Mouse (Mus musculus) CH12.LX (cell line): Measurements from ENCODE around the gene Ttc25. TPM values are rescaled to one million over a fixed set of nuclear protein-coding genes. Genes with fewer than 3 reads are reported as not detected.
"Not testable (repeated sequence)": the region's sequence is repeated elsewhere in the genome, so short reads cannot be mapped to it uniquely, and the experiment has no call there.

Experiments
- DNase-seq: peaks from one replicate; pipeline ENCODE4 v3.0.0-alpha.2; 2013; ENCODE audit errors: extremely low read depth
- H3K27ac ChIP-seq: 2 replicates; pipeline ENCODE4 v1.5.1; 2012; ENCODE audit warnings: low read depth, mild to moderate bottlenecking, control low read depth, moderate library complexity; ENCODE audit not compliant: insufficient read depth
- H3K27me3 ChIP-seq: replicated peaks from 2 replicates; pipeline ENCODE3; 2012; ENCODE audit warnings: inconsistent platforms
- H3K36me3 ChIP-seq, 2 experiments: replicated peaks in 1 of 2; 2 replicates each; pipeline versions ENCODE3 to v1.6.1; 2012; ENCODE audit warnings: inconsistent platforms in 1 of 2, low read length in 1 of 2, mild to moderate bottlenecking in 1 of 2, mixed read lengths in 1 of 2, moderate library complexity in 1 of 2; ENCODE audit not compliant: control insufficient read depth in 1 of 2, insufficient read depth in 1 of 2
- H3K4me1 ChIP-seq, 2 experiments: 2 replicates each; pipeline ENCODE4 v1.6.1; 2012; ENCODE audit warnings: inconsistent platforms in 1 of 2, moderate library complexity in 1 of 2; ENCODE audit not compliant: insufficient read depth in 2 of 2, control insufficient read depth in 1 of 2
- H3K4me2 ChIP-seq: 2 replicates; pipeline ENCODE4 v1.6.1; 2012; ENCODE audit warnings: low read depth, mild to moderate bottlenecking, control low read depth; ENCODE audit not compliant: poor library complexity, insufficient read depth, severe bottlenecking
- H3K4me3 ChIP-seq, 3 experiments: fragments of 150-350 bp in 1 of 3; sonication (generic) in 1 of 3; replicated peaks in 1 of 3; 2 replicates each; pipeline versions ENCODE3 to v1.5.1; 2011 to 2012; ENCODE audit warnings: low read depth in 2 of 3, low read length in 2 of 3, mild to moderate bottlenecking in 2 of 3, moderate library complexity in 2 of 3, control low read depth in 1 of 3, improper control_type of control experiment in 1 of 3, inconsistent platforms in 1 of 3, mixed read lengths in 1 of 3; ENCODE audit not compliant: poor library complexity in 1 of 3
- H3K79me2 ChIP-seq: replicated peaks from 2 replicates; pipeline ENCODE4 v1.6.1; 2012; ENCODE audit warnings: mild to moderate bottlenecking, moderate library complexity; ENCODE audit not compliant: control insufficient read depth, poor library complexity, insufficient read depth, severe bottlenecking; ENCODE audit errors: extremely low read depth
- H3K9ac ChIP-seq: 2 replicates; pipeline ENCODE4 v1.6.1; 2012; ENCODE audit warnings: low read depth, mild to moderate bottlenecking, control low read depth, moderate library complexity; ENCODE audit not compliant: insufficient read depth
- H3K9me3 ChIP-seq: replicated peaks from 2 replicates; pipeline ENCODE3; 2012; ENCODE audit warnings: low read length, inconsistent platforms, mixed read lengths
- BHLHE40 ChIP-seq: IDR thresholded peaks from 2 replicates; pipeline ENCODE4 v1.6.1; 2011; ENCODE audit warnings: mild to moderate bottlenecking, low read depth, low read length, improper control_type of control experiment
- ELF1 ChIP-seq: IDR thresholded peaks from 2 replicates; pipeline ENCODE4 v1.6.1; 2014; ENCODE audit warnings: low read depth, mild to moderate bottlenecking, inconsistent platforms, low read length, improper control_type of control experiment
- EP300 ChIP-seq: IDR thresholded peaks from 2 replicates; pipeline ENCODE4 v1.6.1; 2011; ENCODE audit warnings: low read length, improper control_type of control experiment
- GABPA ChIP-seq: IDR thresholded peaks from 2 replicates; pipeline ENCODE4 v1.6.1; 2012; ENCODE audit warnings: low read depth, low read length, improper control_type of control experiment, inconsistent platforms; ENCODE audit not compliant: insufficient replicate concordance
- HCFC1 ChIP-seq: IDR thresholded peaks from 2 replicates; pipeline ENCODE4 v1.6.1; 2012; ENCODE audit warnings: low read depth, mild to moderate bottlenecking, inconsistent platforms, low read length, improper control_type of control experiment
- JUN ChIP-seq: IDR thresholded peaks from 2 replicates; pipeline ENCODE4 v1.6.1; 2011; ENCODE audit warnings: low read depth, mild to moderate bottlenecking, low read length, improper control_type of control experiment, moderate library complexity; ENCODE audit not compliant: insufficient read depth
- JUND ChIP-seq: conservative IDR thresholded peaks from 2 replicates; pipeline ENCODE4 v1.6.1; 2011; ENCODE audit warnings: low read depth, low read length, improper control_type of control experiment
- MAFK ChIP-seq: IDR thresholded peaks from 2 replicates; pipeline ENCODE4 v1.6.1; 2011; ENCODE audit warnings: low read length, improper control_type of control experiment; ENCODE audit not compliant: insufficient replicate concordance
- MAX ChIP-seq: IDR thresholded peaks from 2 replicates; pipeline ENCODE4 v1.6.1; 2011; ENCODE audit warnings: low read length, improper control_type of control experiment
- MAZ ChIP-seq: IDR thresholded peaks from 2 replicates; pipeline ENCODE4 v1.6.1; 2012; ENCODE audit warnings: low read depth, mild to moderate bottlenecking, inconsistent platforms, low read length, improper control_type of control experiment, moderate library complexity
- MEF2A ChIP-seq: IDR thresholded peaks from 2 replicates; pipeline ENCODE4 v1.6.1; 2014; ENCODE audit warnings: low read depth, mild to moderate bottlenecking, inconsistent platforms, low read length, improper control_type of control experiment, borderline replicate concordance
- MYC ChIP-seq: IDR thresholded peaks from 2 replicates; pipeline ENCODE4 v1.6.1; 2011; ENCODE audit warnings: low read depth, mild to moderate bottlenecking, improper control_type of control experiment, low read length
- NELFE ChIP-seq: IDR thresholded peaks from 2 replicates; pipeline ENCODE4 v1.6.1; 2011; ENCODE audit warnings: low read depth, low read length, improper control_type of control experiment
- NRF1 ChIP-seq: IDR thresholded peaks from 2 replicates; pipeline ENCODE4 v1.6.1; 2014; ENCODE audit warnings: low read depth, mild to moderate bottlenecking, inconsistent platforms, low read length, improper control_type of control experiment, moderate library complexity
- PAX5 ChIP-seq: IDR thresholded peaks from 2 replicates; pipeline ENCODE4 v1.6.1; 2012; ENCODE audit warnings: low read length, inconsistent platforms, mixed read lengths
- RCOR1 ChIP-seq: conservative IDR thresholded peaks from 2 replicates; pipeline ENCODE4 v1.6.1; 2012; ENCODE audit warnings: low read depth, mild to moderate bottlenecking, inconsistent platforms, low read length, improper control_type of control experiment
- SIN3A ChIP-seq: IDR thresholded peaks from 2 replicates; pipeline ENCODE4 v1.6.1; 2012; ENCODE audit warnings: low read length, improper control_type of control experiment, inconsistent platforms
- SMC3 ChIP-seq: IDR thresholded peaks from 2 replicates; pipeline ENCODE4 v1.6.1; 2011; ENCODE audit warnings: low read depth, low read length, improper control_type of control experiment
- ZNF384 ChIP-seq: IDR thresholded peaks from 2 replicates; pipeline ENCODE4 v1.6.1; 2012; ENCODE audit warnings: low read depth, low read length, improper control_type of control experiment, inconsistent platforms
- dilution Hi-C: fragments of 300-500 bp; cut with MboI; formaldehyde crosslinking; loops from 2 replicates; pipeline ENCODE4 v1.14.3; 2020; ENCODE audit warnings: low sequenced_read_pairs; ENCODE audit not compliant: extremely low pct_unique_long_range_greater_than_20kb, extremely low pct_ligation_motif_present
- in situ Hi-C: fragments of 300-500 bp; cut with MboI; formaldehyde crosslinking; loops from 3 replicates; pipeline ENCODE4 v1.14.3; 2019; ENCODE audit warnings: low sequenced_read_pairs, low pct_ligation_motif_present, low pct_unique_long_range_greater_than_20kb, mixed read lengths
- polyA plus RNA-seq: library from polyadenylated mRNA; unstranded; fragments of >175 nt; gene quantifications from 2 replicates; pipeline ENCODE4 v1.2.1, GENCODE M21; 2012; ENCODE audit warnings: low read depth; ENCODE audit not compliant: insufficient read length
- total RNA-seq, 2 experiments: library from RNA; depleted of rRNA; stranded (reverse); fragments of 300-350 nt in 1 of 2; fragments of >200 nt in 1 of 2; gene quantifications; 2 replicates each; pipeline ENCODE4 v1.2.3; 2012 to 2014

The Ttc25 gene
- total and polyA plus RNA-seq, 3 experiments, result 0.51 to 12.8 (median 1.3) TPM

DNA sequence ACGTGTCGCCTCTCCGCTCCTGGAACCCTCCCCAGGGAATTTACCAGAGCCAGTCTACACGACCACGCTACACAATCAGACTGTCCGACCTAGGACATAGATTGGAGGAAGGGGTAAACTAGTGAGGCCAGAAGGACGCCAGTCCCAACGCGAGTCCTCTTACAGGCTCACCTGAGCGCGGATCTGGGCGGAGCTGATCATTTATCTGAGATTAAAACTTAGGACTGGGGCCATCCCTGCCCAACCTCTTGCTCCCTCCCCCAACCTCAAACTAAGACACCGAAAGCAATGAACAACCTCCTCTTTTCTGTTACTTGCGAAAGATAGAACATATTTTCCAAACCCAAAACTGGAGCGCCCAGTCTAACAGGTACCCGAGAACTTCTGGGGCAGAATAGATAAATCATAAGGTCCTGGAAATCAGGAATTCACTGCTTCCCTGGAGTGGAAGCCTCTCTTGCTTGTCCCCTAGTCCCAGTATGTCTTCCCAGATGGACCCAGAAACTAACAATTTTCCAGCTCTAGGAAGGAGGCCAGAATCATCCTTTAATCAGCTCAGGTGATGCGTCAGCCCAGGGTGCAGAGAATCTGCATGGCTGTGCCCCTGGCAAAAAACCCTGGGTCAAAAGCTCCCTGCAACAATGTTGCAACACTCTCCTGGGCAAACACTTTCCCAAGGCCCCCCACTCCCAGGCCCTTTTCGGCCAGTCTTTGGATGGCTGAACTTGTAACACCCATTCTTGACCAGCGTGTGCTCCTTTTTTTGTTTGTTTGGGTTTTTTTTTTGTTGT lies 16.8 kb upstream of the Ttc25 start:
- Histone ChIP-seq H3K4me1 (peaks cover 10 to 46% of the 10 kb centered on the region in 2 experiments), H3K36me3 (peaks cover under 1 to 15% of the 10 kb centered on the region in 2 experiments)
- TF ChIP-seq JUND (no peak), MAX (peak; percentile 79), EP300 (peak; percentile 24; the same call in 1 of the 2 replicates), BHLHE40 (peak; percentile 73; the same call in 1 of the 2 replicates), MYC (peak; percentile 2; the same call in 1 of the 2 replicates), ZNF384 (no peak)
- TF ChIP-seq, all 38 proteins: peak for 4
- Histone ChIP-seq H3K4me2 (peak overlapping the region; percentile 58), H3K4me3 (peak overlapping the region; percentile 44 to 77 (median 68)), H3K27ac (no peak overlapping the region), H3K9me3 (peaks cover 7% of the 10 kb centered on the region), H3K9ac (peak overlapping the region; percentile 18), H3K27me3 (no peaks in the 10 kb centered on the region), H3K79me2 (peaks cover 37% of the 10 kb centered on the region)
- in situ Hi-C loops (no loop called here), dilution Hi-C loops (no loop called here)
- no peak for DNase-seq

- peaks cover 17% of the 10 kb centered on the region for H3K9me3 ChIP-seq
- no peak for TF ChIP-seq HCFC1
- TF ChIP-seq RCOR1, result no peak
- no peak for TF ChIP-seq EP300
- no peak for TF ChIP-seq MAX
- TF ChIP-seq NELFE, result no peak
- no peak for TF ChIP-seq GABPA
- no peak for TF ChIP-seq ELF1
- TF ChIP-seq PAX5, result no peak
- no peak for TF ChIP-seq BHLHE40
- TF ChIP-seq MEF2A, result no peak
- no peak for TF ChIP-seq MAZ
- TF ChIP-seq SIN3A, result no peak
- no peak for TF ChIP-seq SMC3
- TF ChIP-seq JUN, result no peak
- no peak for TF ChIP-seq NRF1
- no peak for TF ChIP-seq MAFK
- peaks cover 6% of the 10 kb centered on the region for H3K27me3 ChIP-seq
- no peak overlapping the region for H3K9ac ChIP-seq
- peaks cover 3 to 8% of the 10 kb centered on the region in 2 experiments; a peak in 1 of 4 replicates for H3K4me1 ChIP-seq
- DNase-seq, result no peak
- no peaks in the 10 kb centered on the region for H3K79me2 ChIP-seq
- H3K36me3 ChIP-seq, result no peaks in the 10 kb centered on the region
- no peak overlapping the region for H3K4me3 ChIP-seq
- no peak overlapping the region for H3K27ac ChIP-seq
- dilution Hi-C loops, result no loop called here
- no peak overlapping the region for H3K4me2 ChIP-seq
- in situ Hi-C loops, result no loop called here
These were observed 11.5 kb upstream of the Ttc25 start for GRCm38 (mm10) chr11:100533871-100534270.

DNA sequence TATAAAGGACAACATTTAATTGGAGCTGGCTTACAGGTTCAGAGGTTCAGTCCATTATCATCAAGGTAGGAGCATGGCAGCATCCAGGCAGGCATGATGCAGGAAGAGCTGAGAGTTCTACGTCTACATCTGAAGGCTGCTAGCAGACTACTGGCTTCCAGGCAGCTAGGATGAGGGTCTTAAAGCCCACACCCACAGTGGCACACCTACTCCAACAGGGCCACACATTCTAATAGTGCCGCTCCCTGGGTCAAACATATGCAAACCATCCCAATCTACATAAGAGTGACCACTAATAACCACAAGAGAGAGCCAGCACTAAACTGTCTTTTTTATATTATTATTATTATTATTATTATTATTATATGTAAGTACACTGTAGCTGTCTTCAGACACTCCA lies 11.0 kb upstream of the Ttc25 start:
- H3K9ac ChIP-seq, result not testable (repeated sequence)

DNA sequence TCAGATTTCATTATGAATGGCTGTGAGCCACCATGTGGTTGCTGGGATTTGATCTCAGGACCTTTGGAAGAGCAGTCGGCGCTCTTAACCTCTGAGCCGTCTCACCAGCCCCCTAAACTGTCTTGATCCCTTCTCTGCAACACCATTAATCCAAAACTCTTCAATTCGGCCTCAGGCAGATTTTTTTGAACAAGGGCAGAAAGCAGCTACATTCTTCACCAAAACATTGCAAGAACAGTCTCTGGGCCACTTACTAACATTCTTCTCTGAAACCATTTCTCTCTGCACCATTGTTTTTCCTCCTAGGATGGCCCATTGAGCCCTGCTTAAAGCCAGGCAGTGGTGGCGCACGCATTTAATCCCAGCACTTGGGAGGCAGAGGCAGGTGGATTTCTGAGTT lies 10.6 kb upstream of the Ttc25 start:
- H3K9me3 ChIP-seq, result peaks cover 17% of the 10 kb centered on the region
- H3K4me3 ChIP-seq, H3K36me3 ChIP-seq, H3K79me2 ChIP-seq, H3K27ac ChIP-seq, in situ Hi-C loops, DNase-seq, H3K4me1 ChIP-seq, dilution Hi-C loops, H3K9ac ChIP-seq, H3K4me2 ChIP-seq: not testable (repeated sequence)
- peaks cover 12% of the 10 kb centered on the region for H3K27me3 ChIP-seq

More for the DNA sequence above, 11.0 kb upstream of the Ttc25 start:
- dilution Hi-C loops, in situ Hi-C loops, H3K79me2 ChIP-seq, H3K27ac ChIP-seq, H3K36me3 ChIP-seq, H3K4me2 ChIP-seq, DNase-seq, H3K4me3 ChIP-seq, H3K4me1 ChIP-seq: not testable (repeated sequence)
- H3K9me3 ChIP-seq, result peaks cover 17% of the 10 kb centered on the region
- H3K27me3 ChIP-seq, result peaks cover 10% of the 10 kb centered on the region
